Mouse (Mus musculus): ENCODE measurements around the gene Grin3b.

DNA sequence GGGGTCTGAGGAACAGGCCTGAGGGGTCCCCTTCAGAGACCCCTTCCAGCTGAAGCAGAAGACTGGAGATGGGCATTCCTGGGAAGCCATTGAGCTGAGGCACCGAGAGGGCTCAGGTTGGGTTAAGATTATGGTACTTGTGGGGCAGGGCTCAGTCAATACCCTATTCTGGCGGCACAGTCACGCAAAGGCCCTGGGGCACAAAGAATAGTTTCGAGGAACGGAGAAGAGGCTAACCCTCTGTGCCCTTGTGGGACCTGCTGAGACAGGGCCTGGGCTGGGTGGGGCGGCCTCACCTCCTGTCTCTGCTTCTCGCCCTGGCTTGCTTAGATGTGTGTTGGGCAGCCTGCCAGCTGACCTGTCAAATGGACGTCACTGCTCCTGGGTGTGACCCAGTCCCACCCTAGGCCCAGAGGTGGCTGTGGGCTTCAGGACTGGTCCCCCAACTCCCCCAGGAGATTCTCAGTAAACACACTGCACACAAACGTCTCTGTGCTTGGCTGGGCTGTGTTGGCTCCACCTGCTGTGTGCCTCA lies 37.3 kb upstream of the Grin3b start:
- TF ChIP-seq CTCF (IDR thresholded peaks at IDR 0.05; ENCODE audit: control insufficient read depth, insufficient read depth, insufficient read length) = no peak
- no peak for TF ChIP-seq USF1 (IDR thresholded peaks at IDR 0.05; ENCODE audit: low read depth)
- no peak for TF ChIP-seq CEBPB (IDR thresholded peaks at IDR 0.05; ENCODE audit: low read depth)
- no peak for TF ChIP-seq MYOD1 (IDR thresholded peaks at IDR 0.05; ENCODE audit: control insufficient read depth, insufficient read length, low read depth)
